Mouse (Mus musculus) embryonic fibroblast, embryonic 13.5 days (primary cell): ENCODE data around the gene Kmt2d. TPM values are rescaled to one million over a fixed set of nuclear protein-coding genes. Genes with fewer than 3 reads are reported as not detected.

Experiments
- H3K27ac ChIP-seq: 2 replicates; pipeline ENCODE4 v1.5.1; 2012; ENCODE audit warnings: low read length, control low read depth, inconsistent platforms; ENCODE audit not compliant: insufficient read depth
- H3K4me1 ChIP-seq: 2 replicates; pipeline ENCODE4 v1.6.1; 2011; ENCODE audit warnings: low read length; ENCODE audit not compliant: control insufficient read depth, insufficient read depth
- H3K4me3 ChIP-seq: 2 replicates; pipeline ENCODE4 v1.5.1; 2011; ENCODE audit warnings: mild to moderate bottlenecking, control low read depth, low read length; ENCODE audit not compliant: insufficient read depth
- CTCF ChIP-seq: IDR thresholded peaks from 2 replicates; pipeline ENCODE4 v1.5.1; 2011; ENCODE audit warnings: mild to moderate bottlenecking, control low read depth, low read length, moderate library complexity, borderline replicate concordance; ENCODE audit not compliant: insufficient read depth
- POLR2A ChIP-seq: IDR thresholded peaks from 2 replicates; pipeline ENCODE4 v1.6.1; 2011; ENCODE audit warnings: low read depth, mild to moderate bottlenecking, control low read depth, low read length, moderate library complexity
- polyA plus RNA-seq: library from polyadenylated mRNA; stranded (reverse); fragments of >200 nt; gene quantifications from 2 replicates; pipeline ENCODE4 v1.2.4, GENCODE M21; 2011; ENCODE audit warnings: low read depth; ENCODE audit not compliant: missing spikeins, insufficient read length

Gene Kmt2d
- polyA plus RNA-seq, 1 experiment = 28.0 TPM

DNA sequence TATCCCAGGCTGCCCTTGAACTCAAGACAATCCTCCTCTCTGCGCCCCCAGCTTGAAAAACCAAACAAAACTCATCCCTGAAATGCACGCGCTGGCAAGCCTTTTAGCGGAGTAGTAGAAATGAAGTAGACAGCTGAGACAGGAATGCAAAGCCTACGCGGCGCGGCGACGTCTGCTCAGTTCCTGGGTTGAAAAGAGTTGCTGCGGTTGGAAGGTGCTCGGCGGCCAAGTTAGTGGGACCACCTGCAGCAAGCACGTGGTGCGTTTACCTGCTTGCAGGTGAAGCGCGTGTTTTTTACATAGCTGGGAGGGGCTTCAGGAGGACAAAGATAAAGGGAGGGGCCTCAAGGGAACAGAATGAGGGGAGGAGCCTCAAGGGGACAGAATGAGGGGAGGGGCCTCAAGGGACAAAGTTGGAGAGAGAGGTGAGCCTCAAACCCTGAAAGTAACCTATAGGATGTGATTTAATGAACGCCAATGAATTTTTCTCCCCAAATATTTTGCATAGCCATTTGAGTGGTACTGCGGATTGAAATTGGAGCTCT is 20.3 kb upstream of the Kmt2d start:
- no peak overlapping the region for H3K27ac ChIP-seq
- no peak overlapping the region for H3K4me3 ChIP-seq
- H3K4me1 ChIP-seq = no peaks in the 10 kb centered on the region; the same call in 1 of the 2 replicates
- TF ChIP-seq CTCF (no peak), POLR2A (no peak)

DNA sequence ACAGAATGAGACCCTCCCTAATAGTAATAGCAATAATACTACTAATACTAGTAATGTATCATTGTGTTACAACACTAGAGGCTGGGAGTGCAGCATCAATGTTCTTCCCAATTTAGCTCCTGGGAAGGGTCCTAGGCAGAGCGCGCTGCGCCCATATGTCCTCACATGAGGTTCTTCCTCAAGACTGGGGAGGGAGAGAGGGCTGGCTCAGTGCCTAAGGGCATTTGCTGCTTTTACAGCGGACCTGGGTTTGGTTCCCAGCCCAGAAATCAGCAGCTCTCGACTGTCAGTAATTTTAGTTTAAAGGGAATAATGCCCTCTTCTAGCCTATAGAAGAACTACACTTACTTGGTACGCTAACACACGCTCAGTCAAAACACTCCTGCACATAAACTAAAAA is 16.5 kb upstream of the Kmt2d start:
- Histone ChIP-seq H3K27ac (no peak overlapping the region), H3K4me3 (no peak overlapping the region), H3K4me1 (no peaks in the 10 kb centered on the region)
- TF ChIP-seq POLR2A = no peak

DNA sequence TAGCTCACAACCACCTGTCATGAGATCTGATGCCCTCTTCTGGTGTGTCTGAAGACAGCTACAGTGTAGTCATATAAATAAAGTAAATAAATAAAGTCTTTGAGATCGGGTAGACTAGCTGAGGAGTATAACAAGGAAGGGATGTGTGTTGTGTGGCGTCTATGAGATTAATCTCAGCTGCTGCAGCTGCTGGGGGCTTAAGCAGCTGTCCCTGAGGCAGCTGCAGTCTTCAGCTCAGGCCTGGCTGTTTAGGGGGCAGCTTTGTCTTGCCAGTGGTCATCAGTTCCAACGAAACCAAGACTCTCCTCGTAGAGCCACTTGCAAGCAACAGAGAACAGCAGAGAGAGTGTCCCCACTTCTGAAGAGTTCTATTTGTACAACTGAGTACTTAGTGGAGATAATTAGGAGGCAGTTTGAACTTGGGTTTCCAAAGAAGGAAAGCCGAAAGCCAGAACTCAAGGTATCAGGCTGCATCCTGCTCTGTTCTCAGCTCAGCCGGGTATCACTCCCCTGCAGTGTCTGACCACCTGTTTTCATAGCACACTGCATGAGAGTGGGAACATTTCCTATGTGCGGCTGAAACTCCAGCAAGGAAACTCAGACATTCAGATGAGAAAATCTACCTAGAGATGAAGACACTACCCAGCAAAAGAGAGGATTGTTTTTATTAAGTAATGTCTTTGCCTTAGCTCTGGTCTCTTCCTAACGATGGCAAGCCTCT is 15.8 kb upstream of the Kmt2d start:
- no peak for TF ChIP-seq CTCF
- no peak for TF ChIP-seq POLR2A
- no peak overlapping the region for H3K4me3 ChIP-seq
- H3K27ac ChIP-seq = no peak overlapping the region
- H3K4me1 ChIP-seq = no peaks in the 10 kb centered on the region

DNA sequence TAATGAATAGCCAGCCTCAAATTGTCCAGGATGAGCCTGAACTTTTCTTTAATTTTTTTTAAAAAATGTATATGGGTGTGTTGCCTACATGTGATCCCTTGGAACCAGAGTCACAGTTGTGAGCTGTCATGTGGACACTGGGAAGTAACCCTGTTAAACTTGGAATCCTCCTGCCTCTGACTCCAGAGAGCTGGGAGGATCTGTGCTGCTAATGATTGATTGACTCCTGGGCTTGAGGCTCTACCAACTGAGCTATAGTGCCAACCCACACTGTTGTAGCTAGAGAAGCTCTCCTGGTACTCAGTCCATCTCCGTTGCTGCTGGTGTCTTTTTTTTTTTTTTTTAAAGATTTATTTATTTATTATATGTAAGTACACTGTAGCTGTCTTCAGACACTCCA is 13.1 kb upstream of the Kmt2d start:
- Histone ChIP-seq H3K4me3 (no peak overlapping the region), H3K27ac (no peak overlapping the region), H3K4me1 (no peaks in the 10 kb centered on the region)
- TF ChIP-seq POLR2A = no peak
- TF ChIP-seq CTCF = no peak

DNA sequence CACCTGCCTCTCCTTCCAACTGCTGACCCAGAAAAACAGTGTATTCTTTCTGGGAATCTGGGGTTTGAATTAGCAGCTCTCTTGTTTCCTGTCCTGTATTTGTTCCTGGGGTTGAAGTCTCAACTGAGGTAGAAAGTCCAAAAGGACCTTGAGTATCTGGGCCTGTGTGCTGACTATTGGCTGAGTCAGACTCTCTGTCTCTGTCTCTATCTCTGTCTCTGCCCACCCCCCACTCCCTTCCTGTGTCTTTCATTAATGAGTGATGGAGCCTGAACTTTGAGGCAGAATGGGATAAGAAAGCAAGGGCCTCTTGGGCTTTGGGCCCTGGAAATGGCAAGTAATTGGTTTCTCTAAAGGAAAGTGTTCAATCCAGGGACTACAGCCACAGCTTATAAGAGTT is 12.7 kb upstream of the Kmt2d start:
- no peak overlapping the region for H3K4me3 ChIP-seq
- no peaks in the 10 kb centered on the region for H3K4me1 ChIP-seq
- H3K27ac ChIP-seq = no peak overlapping the region
- TF ChIP-seq POLR2A (no peak), CTCF (no peak)

DNA sequence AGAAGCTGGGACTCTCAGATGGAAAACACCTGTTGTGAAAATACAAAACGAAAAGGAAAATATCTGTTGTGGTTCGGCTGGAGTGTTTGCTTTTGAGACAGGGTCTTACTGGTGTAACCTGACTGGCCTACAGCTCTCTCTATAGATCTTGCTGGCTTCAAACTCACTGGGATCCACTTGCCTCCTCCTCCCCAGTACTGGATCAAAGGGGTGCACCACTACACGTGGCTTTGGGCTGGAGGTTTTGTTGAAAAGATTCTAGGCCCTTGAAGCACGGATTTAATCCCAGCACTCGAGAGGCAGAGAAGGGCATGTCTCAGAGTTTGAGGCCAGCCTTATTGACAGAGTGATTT is 10.6 kb upstream of the Kmt2d start:
- Histone ChIP-seq H3K27ac (no peak overlapping the region), H3K4me3 (peak overlapping the region; percentile 14; the same call in 1 of the 2 replicates), H3K4me1 (no peaks in the 10 kb centered on the region)
- TF ChIP-seq POLR2A (no peak), CTCF (no peak)

DNA sequence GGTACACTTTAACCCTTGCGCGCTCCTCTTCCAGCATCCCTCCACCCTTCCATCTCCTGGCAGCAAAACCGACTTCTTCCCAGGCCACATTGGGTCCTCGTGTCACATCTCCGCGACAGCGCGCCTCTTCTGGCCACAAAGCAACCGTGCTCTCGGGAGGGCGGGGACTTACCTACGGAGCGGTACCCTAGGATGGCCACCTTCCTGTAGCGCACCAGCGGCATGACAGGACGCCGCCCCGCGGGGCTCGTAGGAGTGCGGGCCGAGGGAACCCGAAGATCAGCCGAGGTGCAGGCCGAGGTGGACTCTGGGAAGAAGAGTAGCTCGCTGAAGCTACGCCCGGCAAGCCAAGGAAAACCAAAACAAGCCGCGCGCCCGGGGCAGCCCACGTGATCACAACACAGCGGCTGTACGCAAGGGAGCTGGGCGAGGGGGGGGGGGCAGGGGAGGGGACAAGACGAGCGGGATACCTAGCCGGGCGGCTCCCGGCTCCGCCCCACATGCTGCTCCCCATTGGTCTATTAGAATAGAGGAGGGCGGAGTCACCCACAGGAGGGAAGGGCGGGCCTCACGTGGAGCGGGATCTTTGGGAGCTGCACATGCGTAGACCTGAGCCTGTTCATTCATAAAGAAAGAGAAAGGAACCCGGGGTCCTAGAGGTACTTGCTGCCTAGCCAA is 10.1 kb upstream of the Kmt2d start:
- TF ChIP-seq CTCF = no peak
- TF ChIP-seq POLR2A = peak; percentile 48
- no peak overlapping the region for H3K27ac ChIP-seq
- no peaks in the 10 kb centered on the region for H3K4me1 ChIP-seq
- peak overlapping the region; percentile 72 for H3K4me3 ChIP-seq

DNA sequence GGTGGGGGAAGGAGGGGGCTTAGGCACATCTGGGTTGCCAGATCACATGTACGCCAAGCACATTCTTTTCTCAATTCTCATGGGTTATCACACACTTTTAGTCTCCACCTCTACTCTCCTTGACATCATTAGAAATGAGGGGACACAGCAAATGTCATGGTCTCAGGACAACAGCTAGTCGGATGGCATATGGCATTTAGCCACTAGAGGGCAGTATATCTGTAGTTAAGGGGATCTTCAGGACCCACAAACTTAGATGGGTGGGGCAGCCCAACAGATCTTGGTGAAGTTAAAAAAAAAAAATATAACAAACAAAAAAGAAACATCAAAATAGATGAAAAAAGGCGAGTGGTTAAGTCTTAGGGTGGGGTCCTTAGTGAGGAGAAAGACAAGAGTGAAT is 6.3 kb upstream of the Kmt2d start:
- Histone ChIP-seq H3K4me1 (no peaks in the 10 kb centered on the region), H3K4me3 (no peak overlapping the region), H3K27ac (no peak overlapping the region)
- TF ChIP-seq POLR2A = no peak
- no peak for TF ChIP-seq CTCF

DNA sequence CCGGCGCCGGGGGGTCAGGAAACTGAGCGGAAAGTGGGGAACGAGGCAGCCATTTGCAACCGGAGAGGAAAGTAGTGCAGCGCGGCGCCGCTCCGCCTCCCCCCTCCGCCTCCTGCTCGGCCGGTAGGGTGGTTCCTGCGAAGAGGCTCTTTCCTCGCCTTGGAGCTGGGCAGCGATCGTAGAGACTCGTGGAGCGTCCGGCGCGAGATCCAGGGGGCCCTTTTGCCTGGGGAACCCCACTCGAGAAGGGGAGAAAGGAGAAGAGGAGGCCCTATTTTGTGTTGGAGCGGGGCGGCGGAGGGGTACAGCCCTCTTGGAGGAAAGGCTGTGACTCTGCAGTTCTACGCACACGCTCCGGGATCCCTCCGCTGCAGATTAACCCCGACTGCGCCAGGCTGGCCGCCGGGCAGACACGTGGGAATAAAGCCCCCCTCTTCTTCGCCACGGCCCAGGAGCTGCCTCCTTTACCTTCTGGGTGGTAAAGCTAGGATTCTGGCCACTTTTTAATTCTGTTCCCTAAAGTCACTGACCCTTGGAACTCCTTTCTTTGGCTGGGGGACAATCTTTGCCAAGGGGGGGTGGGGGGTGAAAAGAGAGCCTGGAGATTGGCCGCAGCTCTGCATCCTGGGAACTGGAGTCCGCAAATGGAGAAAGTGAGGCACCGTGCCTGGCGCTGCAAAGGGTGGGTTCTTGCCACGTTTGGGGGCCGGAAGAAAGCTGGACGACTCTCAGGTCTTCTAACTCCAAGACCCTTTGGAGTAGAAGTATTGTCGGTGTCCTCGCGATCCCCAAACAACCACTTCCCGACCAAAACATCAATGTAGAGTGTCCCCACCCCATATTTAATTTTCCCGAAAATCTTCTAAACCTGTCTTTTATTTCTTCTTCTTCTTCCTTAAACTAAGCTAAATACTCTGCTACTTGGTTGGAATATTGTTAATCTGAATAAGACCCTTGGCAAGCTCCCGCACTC is 1.2 kb upstream of the Kmt2d start:
- Histone ChIP-seq H3K4me1 (peaks cover 6% of the 10 kb centered on the region; the same call in 1 of the 2 replicates), H3K4me3 (peak overlapping the region; percentile 84), H3K27ac (peak overlapping the region; percentile 84)
- no peak for TF ChIP-seq CTCF
- peak; percentile 70 for TF ChIP-seq POLR2A
